Mouse (Mus musculus) retina, postnatal 1 day (tissue): Measurements from ENCODE around the gene Gm35134.
"Not testable (repeated sequence)": the region's sequence is repeated elsewhere in the genome, so short reads cannot be mapped to it uniquely, and the experiment has no call there.

Source experiments
- DNase-seq: peaks from one replicate; pipeline ENCODE4 v3.0.0-alpha.2; 2012

Gene Gm35134

GRCm38 (mm10) chrY:19112707-19113106 lies at the start of gene Gm35134:
Gene Gm35134 (plus strand): TSS chrY:19113007.
- DNase-seq, result not testable (repeated sequence)
